Mouse (Mus musculus) frontal cortex, postnatal 36 days (tissue): ENCODE measurements around the gene Dusp6.

Experiments used
- DNase-seq, 2 experiments: peaks; one replicate each; pipeline ENCODE4 v3.0.0; 2022; ENCODE audit warnings: low spot score in 2 of 2

The Dusp6 gene

GRCm38 (mm10) chr10:99246797-99247508 lies 16.1 kb upstream of the Dusp6 start:
- DNase-seq: no peak

GRCm38 (mm10) chr10:99250874-99251281 lies 12.2 kb upstream of the Dusp6 start:
- peak; percentile 58 to 61 for DNase-seq

- no peak for DNase-seq
Measured at GRCm38 (mm10) chr10:99253412-99253811, 9.6 kb upstream of the Dusp6 start.

GRCm38 (mm10) chr10:99255830-99256570 lies 7.0 kb upstream of the Dusp6 start:
- no peak for DNase-seq

- DNase-seq: no peak
Measured at GRCm38 (mm10) chr10:99257531-99257930, 5.5 kb upstream of the Dusp6 start.

GRCm38 (mm10) chr10:99259840-99260239 lies 3.2 kb upstream of the Dusp6 start:
- no peak for DNase-seq

DNA sequence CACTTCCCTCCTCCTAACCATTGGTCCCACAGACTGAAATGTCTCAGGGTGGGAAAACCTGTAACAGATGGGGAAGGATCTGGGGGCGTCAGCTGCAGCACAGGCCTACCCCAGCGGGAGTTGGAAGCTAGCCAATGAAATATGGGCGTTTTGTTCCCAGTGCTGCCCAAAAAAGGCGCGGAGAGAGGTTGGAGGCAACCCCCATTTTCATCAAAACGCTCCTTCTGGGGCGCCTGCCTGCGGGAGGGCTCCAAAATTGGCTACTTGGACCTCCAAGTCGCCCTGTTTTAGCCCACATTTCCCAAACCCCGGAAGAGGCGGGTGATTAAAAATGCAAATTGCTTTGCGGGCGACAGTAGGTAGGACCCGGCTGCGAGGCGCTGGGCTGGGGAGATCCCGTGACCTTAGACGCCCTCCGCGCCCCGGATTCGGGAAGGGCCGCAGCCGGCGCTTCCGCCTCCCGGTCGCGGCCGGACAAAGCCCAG lies 1.8 kb upstream of the Dusp6 start:
- peak; percentile 90 for DNase-seq

DNA sequence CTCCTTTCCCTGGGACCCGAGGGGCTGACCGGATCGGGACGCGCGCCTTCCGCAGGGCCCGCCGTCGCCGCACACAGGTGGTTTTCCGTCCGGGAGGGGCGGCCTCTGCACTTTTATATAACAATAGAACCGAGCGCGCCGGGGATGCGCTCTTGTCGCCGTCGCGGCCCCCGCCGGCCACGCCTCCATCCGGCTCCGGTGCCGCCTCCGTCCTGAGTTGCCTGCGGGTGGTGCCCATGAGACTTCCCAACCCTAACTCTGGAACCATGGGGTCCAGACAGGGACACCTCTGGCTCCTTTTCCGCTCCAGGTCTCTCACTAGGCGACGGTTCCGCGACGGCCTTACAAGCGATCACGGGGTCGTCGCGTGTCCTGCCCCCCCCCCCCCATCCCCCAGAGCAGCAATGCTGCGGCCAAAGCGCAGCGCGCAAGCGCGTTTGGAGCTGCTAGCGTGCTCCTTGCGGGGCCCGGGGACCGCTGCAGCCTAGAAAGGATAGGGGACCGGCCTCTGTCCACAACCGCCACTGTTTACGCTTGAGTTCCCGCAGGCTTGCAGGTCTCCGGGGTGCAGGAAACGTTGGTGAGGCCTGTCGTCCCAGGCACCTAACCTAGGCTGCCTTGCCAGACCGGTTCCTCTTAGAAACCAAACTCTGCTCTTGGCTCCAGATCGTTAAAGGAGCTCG lies 1.3 kb upstream of the Dusp6 start:
- peak; percentile 81 to 83 for DNase-seq

GRCm38 (mm10) chr10:99262319-99262866 lies 638 bp upstream of the Dusp6 start:
- DNase-seq: no peak

- DNase-seq: peak; percentile 64 to 67
Measured at GRCm38 (mm10) chr10:99263419-99264221, 589 bp downstream of the Dusp6 start.

- DNase-seq: peak in 1 of 2 experiments; percentile 47
Measured at GRCm38 (mm10) chr10:99264301-99265010, 1.4 kb downstream of the Dusp6 start.

- DNase-seq: peak in 1 of 2 experiments; percentile 51
Measured at GRCm38 (mm10) chr10:99265011-99265694, 2.1 kb downstream of the Dusp6 start.

DNA sequence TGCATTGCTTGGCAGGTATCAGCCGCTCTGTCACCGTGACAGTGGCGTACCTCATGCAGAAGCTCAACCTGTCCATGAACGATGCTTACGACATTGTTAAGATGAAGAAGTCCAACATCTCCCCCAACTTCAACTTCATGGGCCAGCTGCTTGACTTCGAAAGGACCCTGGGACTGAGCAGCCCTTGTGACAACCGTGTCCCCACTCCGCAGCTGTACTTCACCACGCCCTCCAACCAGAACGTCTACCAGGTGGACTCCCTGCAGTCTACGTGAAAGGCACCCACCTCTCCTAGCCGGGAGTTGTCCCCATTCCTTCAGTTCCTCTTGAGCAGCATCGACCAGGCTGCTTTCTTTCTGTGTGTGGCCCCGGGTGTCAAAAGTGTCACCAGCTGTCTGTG lies 3.0 kb downstream of the Dusp6 start:
- peak in 1 of 2 experiments; percentile 26 for DNase-seq

DNA sequence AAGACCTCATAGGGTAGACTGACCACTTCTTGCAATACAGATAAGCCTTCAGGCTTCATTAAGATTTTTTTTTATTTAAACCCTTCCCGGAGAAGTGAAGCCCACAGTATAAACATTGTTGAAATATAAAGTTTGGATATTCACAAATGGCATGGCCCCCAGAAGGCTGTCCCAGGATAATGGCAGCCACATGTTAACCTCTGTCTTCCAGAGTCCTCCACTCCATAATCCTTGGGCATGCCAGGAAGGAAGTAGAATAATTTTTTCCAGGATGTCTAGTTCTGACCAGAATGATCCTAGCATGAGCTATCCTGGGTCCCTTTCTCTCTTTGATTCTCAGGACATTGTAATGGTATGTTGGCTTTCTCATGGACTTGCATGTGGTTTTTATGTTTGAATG lies 4.6 kb downstream of the Dusp6 start:
- no peak for DNase-seq

GRCm38 (mm10) chr10:99268421-99269300 lies 5.6 kb downstream of the Dusp6 start:
- DNase-seq: peak in 1 of 2 experiments; percentile 45

GRCm38 (mm10) chr10:99269301-99269701 lies 6.3 kb downstream of the Dusp6 start:
- DNase-seq: no peak

DNA sequence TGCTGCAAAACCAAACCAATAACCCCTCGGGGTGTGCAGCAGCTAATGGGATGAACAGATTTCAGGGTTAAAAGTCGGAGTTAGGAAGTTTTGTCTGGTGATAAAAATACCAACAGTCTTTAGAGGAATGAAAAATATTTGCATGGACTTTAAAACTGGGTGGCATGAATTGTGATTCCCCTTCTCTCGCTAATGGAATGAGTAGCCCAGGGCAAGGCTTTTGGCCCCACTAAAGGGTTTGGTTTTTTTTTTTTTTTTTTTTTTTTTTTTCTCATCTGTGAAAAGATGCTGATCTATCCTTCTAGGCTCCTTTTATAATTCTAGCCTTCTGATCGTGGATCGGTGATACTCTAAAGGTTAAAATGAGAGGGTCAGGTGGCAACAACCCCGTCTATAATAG lies 6.7 kb downstream of the Dusp6 start:
- DNase-seq: no peak

GRCm38 (mm10) chr10:99270406-99270805 lies 7.4 kb downstream of the Dusp6 start:
- no peak for DNase-seq

DNA sequence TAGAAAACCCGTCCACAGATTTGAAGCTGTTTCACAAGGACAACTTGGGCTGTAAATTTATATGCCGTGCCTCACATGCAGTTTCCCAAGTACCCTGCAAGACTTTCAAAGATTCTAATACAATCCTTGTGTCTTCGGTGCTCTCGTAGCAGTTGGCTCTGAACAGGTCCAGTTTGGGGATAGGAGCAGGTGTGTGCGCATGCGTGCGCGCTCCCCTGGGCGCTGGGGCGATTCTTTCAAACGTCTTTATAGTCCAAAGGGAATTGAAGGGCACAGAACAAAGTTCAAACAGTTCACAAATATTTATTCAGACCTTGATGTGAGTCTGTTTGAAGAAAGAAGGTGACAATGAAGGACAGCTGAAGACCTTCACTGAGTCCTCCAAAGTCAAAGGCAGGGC lies 8.0 kb downstream of the Dusp6 start:
- DNase-seq: no peak
